Mouse (Mus musculus): ENCODE results near the gene Nkiras2. TPM values are rescaled to one million over a fixed set of nuclear protein-coding genes. Genes with fewer than 3 reads are reported as not detected.

The Nkiras2 gene
- polyA plus RNA-seq, 1 experiment = not detected

- H3K4me3 ChIP-seq (ENCODE audit: insufficient read depth, low read depth, low read length) = no peak overlapping the region
- no peak overlapping the region for H3K27ac ChIP-seq (ENCODE audit: insufficient read depth, low read depth, low read length)
- peaks cover 10% of the 10 kb centered on the region for H3K4me1 ChIP-seq (ENCODE audit: control insufficient read depth, insufficient read depth, low read length)
- TF ChIP-seq CTCF (IDR thresholded peaks at IDR 0.05; ENCODE audit: insufficient read depth, low read depth, low read length) = no peak
- TF ChIP-seq POLR2A (IDR thresholded peaks at IDR 0.05; ENCODE audit: insufficient read depth, low read depth, low read length) = no peak
- WGBS = 88% methylated on average over 1 of the region's 1 CpGs
Observed at GRCm38 (mm10) chr11:100671049-100671448, 52.0 kb downstream of the Nkiras2 start.

DNA sequence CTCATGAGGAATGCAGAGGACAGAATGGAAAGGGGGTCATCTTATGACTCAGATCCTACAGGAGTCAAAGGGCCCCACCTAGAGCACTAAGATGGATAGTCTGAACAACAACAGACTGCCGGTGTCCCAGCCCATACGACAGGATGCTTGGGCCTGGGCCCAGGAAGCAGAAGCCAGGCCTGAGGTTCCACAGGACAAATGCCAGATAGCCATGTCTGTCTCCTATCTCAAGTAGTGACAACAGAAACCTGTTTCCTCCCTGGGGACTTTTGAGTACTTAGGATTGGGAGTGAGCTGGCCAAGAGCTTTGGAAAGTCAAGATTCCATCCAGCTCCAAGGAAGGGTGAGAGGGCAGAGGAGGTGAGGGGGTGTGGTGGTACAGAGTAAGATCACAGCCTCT lies 52.9 kb downstream of the Nkiras2 start:
- Histone ChIP-seq H3K4me3 (ENCODE audit: insufficient read depth, low read depth, low read length) (no peak overlapping the region), H3K4me1 (ENCODE audit: control insufficient read depth, insufficient read depth, low read length) (peaks cover 10% of the 10 kb centered on the region), H3K27ac (ENCODE audit: insufficient read depth, low read depth, low read length) (no peak overlapping the region)
- TF ChIP-seq POLR2A (IDR thresholded peaks at IDR 0.05; ENCODE audit: insufficient read depth, low read depth, low read length) (no peak), CTCF (IDR thresholded peaks at IDR 0.05; ENCODE audit: insufficient read depth, low read depth, low read length) (no peak)
- 95% methylated on average over 2 of the region's 2 CpGs for WGBS

DNA sequence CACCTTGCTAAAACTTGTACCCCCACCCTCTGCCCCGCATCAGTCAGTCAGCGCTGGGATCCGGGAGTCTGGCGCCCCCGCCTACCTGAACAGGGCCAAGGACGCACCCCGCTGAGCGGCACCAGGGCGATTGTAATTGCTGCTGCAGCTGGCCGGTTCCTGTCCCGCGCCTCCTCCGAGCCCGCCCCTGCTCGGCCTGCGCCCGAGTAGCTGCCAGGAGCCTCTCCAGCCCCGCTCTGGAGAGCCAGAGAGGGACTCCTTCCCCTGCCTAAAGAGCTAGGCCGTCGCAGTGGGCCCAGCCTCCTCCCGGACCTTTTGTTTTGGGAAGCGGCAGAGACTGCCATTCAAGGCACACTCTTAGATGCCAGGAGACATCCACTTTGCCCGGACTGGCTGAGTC lies 54.1 kb downstream of the Nkiras2 start:
- peaks cover 20% of the 10 kb centered on the region for H3K4me1 ChIP-seq (ENCODE audit: control insufficient read depth, insufficient read depth, low read length)
- H3K27ac ChIP-seq (ENCODE audit: insufficient read depth, low read depth, low read length) = no peak overlapping the region
- 16% methylated on average over 23 of the region's 23 CpGs for WGBS

More for the DNA sequence above, 54.1 kb downstream of the Nkiras2 start:
- no peak overlapping the region for H3K4me3 ChIP-seq (ENCODE audit: insufficient read depth, low read depth, low read length)
- TF ChIP-seq CTCF (IDR thresholded peaks at IDR 0.05; ENCODE audit: insufficient read depth, low read depth, low read length) (no peak), POLR2A (IDR thresholded peaks at IDR 0.05; ENCODE audit: insufficient read depth, low read depth, low read length) (no peak)

Other genes with a start within 250 kb of the Nkiras2 start
- gene Jup, start 221.5 kb upstream of the Nkiras2 start, polyA plus RNA-seq (2012; ENCODE audit: insufficient read depth, insufficient read length, low replicate concordance, missing spikeins) = not detected in 2 replicates
- gene P3h4, start 204.4 kb upstream of the Nkiras2 start, polyA plus RNA-seq (2012; ENCODE audit: insufficient read depth, insufficient read length, low replicate concordance, missing spikeins) = not detected in 2 replicates
- gene Fkbp10, start 203.5 kb upstream of the Nkiras2 start, polyA plus RNA-seq (2012; ENCODE audit: insufficient read depth, insufficient read length, low replicate concordance, missing spikeins) = not detected in 2 replicates
- not detected in 2 replicates for gene Nt5c3b, start 177.4 kb upstream of the Nkiras2 start, polyA plus RNA-seq (2012; ENCODE audit: insufficient read depth, insufficient read length, low replicate concordance, missing spikeins)
- gene Klhl10, start 177.3 kb upstream of the Nkiras2 start, polyA plus RNA-seq (2012; ENCODE audit: insufficient read depth, insufficient read length, low replicate concordance, missing spikeins) = not detected in 2 replicates
- not detected in 2 replicates for gene Klhl11, start 146.5 kb upstream of the Nkiras2 start, polyA plus RNA-seq (2012; ENCODE audit: insufficient read depth, insufficient read length, low replicate concordance, missing spikeins)
- gene Acly, start 91.2 kb upstream of the Nkiras2 start, polyA plus RNA-seq (2012; ENCODE audit: insufficient read depth, insufficient read length, low replicate concordance, missing spikeins) = not detected in 2 replicates
- not detected in 2 replicates for gene Ttc25, start 73.6 kb upstream of the Nkiras2 start, polyA plus RNA-seq (2012; ENCODE audit: insufficient read depth, insufficient read length, low replicate concordance, missing spikeins)
- not detected in 2 replicates for gene Cnp, start 44.3 kb upstream of the Nkiras2 start, polyA plus RNA-seq (2012; ENCODE audit: insufficient read depth, insufficient read length, low replicate concordance, missing spikeins)
- 670 TPM in 1 of 2 replicates, not detected in the other for gene Dnajc7, start 924 bp downstream of the Nkiras2 start, polyA plus RNA-seq (2012; ENCODE audit: insufficient read depth, insufficient read length, low replicate concordance, missing spikeins)
- gene Zfp385c, start 73.2 kb downstream of the Nkiras2 start, polyA plus RNA-seq (2012; ENCODE audit: insufficient read depth, insufficient read length, low replicate concordance, missing spikeins) = not detected in 2 replicates
- not detected in 2 replicates for gene Dhx58, start 85.0 kb downstream of the Nkiras2 start, polyA plus RNA-seq (2012; ENCODE audit: insufficient read depth, insufficient read length, low replicate concordance, missing spikeins)
- gene Kat2a, start 93.2 kb downstream of the Nkiras2 start, polyA plus RNA-seq (2012; ENCODE audit: insufficient read depth, insufficient read length, low replicate concordance, missing spikeins) = not detected in 2 replicates
- gene Hspb9, start 94.6 kb downstream of the Nkiras2 start, polyA plus RNA-seq (2012; ENCODE audit: insufficient read depth, insufficient read length, low replicate concordance, missing spikeins) = not detected in 2 replicates
- gene Rab5c, start 119.0 kb downstream of the Nkiras2 start, polyA plus RNA-seq (2012; ENCODE audit: insufficient read depth, insufficient read length, low replicate concordance, missing spikeins) = not detected in 2 replicates
- not detected in 2 replicates for gene Kcnh4, start 140.7 kb downstream of the Nkiras2 start, polyA plus RNA-seq (2012; ENCODE audit: insufficient read depth, insufficient read length, low replicate concordance, missing spikeins)
- gene Hcrt, start 143.7 kb downstream of the Nkiras2 start, polyA plus RNA-seq (2012; ENCODE audit: insufficient read depth, insufficient read length, low replicate concordance, missing spikeins) = not detected in 2 replicates
- gene Ghdc, start 151.7 kb downstream of the Nkiras2 start, polyA plus RNA-seq (2012; ENCODE audit: insufficient read depth, insufficient read length, low replicate concordance, missing spikeins) = not detected in 2 replicates
- gene Stat5b, start 231.5 kb downstream of the Nkiras2 start, polyA plus RNA-seq (2012; ENCODE audit: insufficient read depth, insufficient read length, low replicate concordance, missing spikeins) = 121 TPM in 1 of 2 replicates, not detected in the other
- not detected in 2 replicates for gene Stat5a, start 240.1 kb downstream of the Nkiras2 start, polyA plus RNA-seq (2012; ENCODE audit: insufficient read depth, insufficient read length, low replicate concordance, missing spikeins)

Data from olfactory bulb, adult 2 months (tissue).